Mouse (Mus musculus): ENCODE results near the gene Ksr1. TPM values are rescaled to one million over a fixed set of nuclear protein-coding genes. Genes with fewer than 3 reads are reported as not detected.

Ksr1 gene
- polyA plus RNA-seq, 1 experiment from 2014 or later: 6.0 TPM

- no peak overlapping the region for H3K4me2 ChIP-seq (ENCODE audit: low read length)
- H3K4me1 ChIP-seq (replicated peaks; ENCODE audit: control insufficient read depth, insufficient read depth, low read length): no peaks in the 10 kb centered on the region
- H3K27me3 ChIP-seq (replicated peaks; ENCODE audit: control insufficient read depth, insufficient read depth, low read length): no peaks in the 10 kb centered on the region
- ATAC-seq (replicated peaks; ENCODE audit: low FRiP score, low TSS enrichment, low read depth): 0 out of 2 replicates have a peak, but pooled peaks have one; percentile 33
- peak; percentile 70 for DNase-seq (ENCODE audit: low spot score)
- H3K27ac ChIP-seq (ENCODE audit: low read depth): no peak overlapping the region
- H3K4me3 ChIP-seq (ENCODE audit: low read depth, low read length): no peak overlapping the region
- no peaks in the 10 kb centered on the region for H3K9me3 ChIP-seq (ENCODE audit: control insufficient read depth, low read length)
- WGBS: 25% methylated on average over 4 of the region's 4 CpGs
- no peaks in the 10 kb centered on the region for H3K36me3 ChIP-seq (ENCODE audit: control insufficient read depth, insufficient read depth, low read length)
- no peak overlapping the region for H3K9ac ChIP-seq (ENCODE audit: low read length)
These were observed 178.8 kb downstream of the Ksr1 start for GRCm38 (mm10) chr11:78967371-78967770.

Other genes starting within 250 kb of the Ksr1 start
- 1.2 TPM in 2 replicates for gene Nos2, start 225.6 kb downstream of the Ksr1 start, polyA plus RNA-seq (2014; fragmentation: Nextera tagmentation; extraction: Ambion mirVana)
- 47.7 and 52.9 TPM in 2 replicates for gene Lgals9, start 161.5 kb downstream of the Ksr1 start, polyA plus RNA-seq (2014; fragmentation: Nextera tagmentation; extraction: Ambion mirVana)
- gene Wsb1, start 108.3 kb upstream of the Ksr1 start, polyA plus RNA-seq (2014; fragmentation: Nextera tagmentation; extraction: Ambion mirVana): 282 and 315 TPM in 2 replicates
- not detected in 2 replicates for gene Gm9964, start 150.5 kb upstream of the Ksr1 start, polyA plus RNA-seq (2014; fragmentation: Nextera tagmentation; extraction: Ambion mirVana)
- gene Nf1, start 193.3 kb upstream of the Ksr1 start, polyA plus RNA-seq (2014; fragmentation: Nextera tagmentation; extraction: Ambion mirVana): 10.0 and 10.9 TPM in 2 replicates